Mouse (Mus musculus) brain, embryonic 14.5 days (tissue): ENCODE data around the gene Arnt2.

Source experiments
- CTCF ChIP-seq: fragments of 200-500 bp; IDR thresholded peaks from 2 replicates; pipeline ENCODE4 v1.5.1; 2012; ENCODE audit warnings: inconsistent platforms, mild to moderate bottlenecking, moderate library complexity, borderline replicate concordance; ENCODE audit not compliant: insufficient read depth, insufficient read length; ENCODE audit errors: extremely low read depth
- POLR2A ChIP-seq: fragments of 200-500 bp; IDR thresholded peaks from 2 replicates; pipeline ENCODE4 v1.6.1; 2012; ENCODE audit warnings: mild to moderate bottlenecking, inconsistent platforms, borderline replicate concordance; ENCODE audit not compliant: poor library complexity, insufficient read depth, insufficient read length, severe bottlenecking; ENCODE audit errors: extremely low read depth

DNA sequence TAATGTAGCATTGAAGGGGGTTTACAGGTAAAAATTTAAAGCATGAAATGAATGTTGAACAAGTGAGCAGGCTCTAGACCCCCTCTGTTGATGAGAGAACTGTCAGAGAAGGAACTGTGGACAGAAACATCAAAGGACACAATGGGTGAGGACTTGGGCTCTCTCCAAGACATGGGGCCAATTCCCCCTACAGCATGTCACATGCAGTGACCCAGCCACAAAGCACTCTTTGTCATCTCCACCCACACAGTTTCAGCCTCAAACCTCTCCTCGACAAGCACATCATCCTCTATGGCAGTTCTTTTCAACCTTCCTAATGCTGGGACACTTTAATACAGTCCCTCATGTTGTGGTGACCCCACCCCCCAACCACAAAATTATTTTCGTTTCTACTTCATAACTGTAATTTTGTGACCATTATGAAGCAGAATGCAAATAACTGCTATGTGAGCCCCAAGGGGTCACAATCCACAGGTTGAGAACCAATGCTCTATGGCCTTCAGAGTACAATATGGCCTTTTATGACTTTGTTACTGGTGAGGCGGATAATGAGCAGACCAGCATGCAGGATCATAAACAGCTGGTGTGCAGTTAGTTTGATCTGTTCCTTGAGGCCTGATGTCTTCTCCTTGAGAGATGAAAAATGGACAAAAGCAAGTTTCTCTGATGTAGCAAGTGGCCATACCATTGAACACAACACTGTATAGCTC lies 10.8 kb upstream of the Arnt2 start:
- TF ChIP-seq POLR2A (no peak), CTCF (no peak)
